Mouse (Mus musculus) midbrain, embryonic 13.5 days (tissue): ENCODE results near the gene Dio1. TPM values are rescaled to one million over a fixed set of nuclear protein-coding genes. Genes with fewer than 3 reads are reported as not detected.
A peak's percentile ranks its signal among the peaks of the same experiment; 100 is the strongest.

Experiments used
- ATAC-seq: fragments of 200-750 bp; cut with Nextera tagmentation; 2 replicates; pipeline ENCODE4 v1.8.0; 2017; ENCODE audit warnings: mild to moderate bottlenecking, moderate TSS enrichment, moderate library complexity
- H3K27ac ChIP-seq: fragments of 300-500 bp; sonication (generic); 2 replicates; pipeline ENCODE4 v1.5.1; 2015; ENCODE audit warnings: inconsistent platforms, mild to moderate bottlenecking, moderate library complexity
- H3K27me3 ChIP-seq: fragments of 300-500 bp; sonication (generic); 2 replicates; pipeline ENCODE4 v1.6.1; 2015; ENCODE audit warnings: mild to moderate bottlenecking, inconsistent platforms
- H3K36me3 ChIP-seq: fragments of 300-500 bp; sonication (generic); 2 replicates; pipeline ENCODE4 v1.6.1; 2015; ENCODE audit warnings: mild to moderate bottlenecking, inconsistent platforms
- H3K4me1 ChIP-seq: fragments of 300-500 bp; sonication (generic); replicated peaks from 2 replicates; pipeline ENCODE4 v1.6.1; 2015; ENCODE audit warnings: inconsistent platforms
- H3K4me2 ChIP-seq: fragments of 300-500 bp; sonication (generic); replicated peaks from 2 replicates; pipeline ENCODE4 v1.6.1; 2015; ENCODE audit warnings: moderate library complexity, mild to moderate bottlenecking, inconsistent platforms
- H3K4me3 ChIP-seq: fragments of 300-500 bp; sonication (generic); replicated peaks from 2 replicates; pipeline ENCODE4 v1.5.1; 2015; ENCODE audit warnings: mild to moderate bottlenecking, inconsistent platforms
- H3K9ac ChIP-seq: fragments of 300-500 bp; sonication (generic); replicated peaks from 2 replicates; pipeline ENCODE4 v1.6.1; 2015; ENCODE audit warnings: mild to moderate bottlenecking, inconsistent platforms
- H3K9me3 ChIP-seq: fragments of 300-500 bp; sonication (generic); 2 replicates; pipeline ENCODE4 v1.6.1; 2016; ENCODE audit warnings: mild to moderate bottlenecking, inconsistent platforms
- WGBS: fragments of 180-500 bp; shearing (Covaris S2); methylation state at CpG from one replicate; pipeline ENCODE4 v1.1.7; 2015; 5-methylcytosine and 5-hydroxymethylcytosine counted together
- polyA plus RNA-seq: library from polyadenylated mRNA; unstranded; fragments of >200 nt; fragmentation: Nextera tagmentation; extraction: Ambion mirVana; gene quantifications from 2 replicates; pipeline ENCODE4 v1.2.1, GENCODE M21; 2015

The Dio1 gene
- polyA plus RNA-seq, 1 experiment from 2014 or later: 0.13 TPM

- 85% methylated on average over 4 of the region's 4 CpGs for WGBS
- no peak overlapping the region for H3K27ac ChIP-seq
- H3K4me1 ChIP-seq: no peaks in the 10 kb centered on the region
Observed at GRCm38 (mm10) chr4:107260001-107260400, 47.0 kb downstream of the Dio1 start.

DNA sequence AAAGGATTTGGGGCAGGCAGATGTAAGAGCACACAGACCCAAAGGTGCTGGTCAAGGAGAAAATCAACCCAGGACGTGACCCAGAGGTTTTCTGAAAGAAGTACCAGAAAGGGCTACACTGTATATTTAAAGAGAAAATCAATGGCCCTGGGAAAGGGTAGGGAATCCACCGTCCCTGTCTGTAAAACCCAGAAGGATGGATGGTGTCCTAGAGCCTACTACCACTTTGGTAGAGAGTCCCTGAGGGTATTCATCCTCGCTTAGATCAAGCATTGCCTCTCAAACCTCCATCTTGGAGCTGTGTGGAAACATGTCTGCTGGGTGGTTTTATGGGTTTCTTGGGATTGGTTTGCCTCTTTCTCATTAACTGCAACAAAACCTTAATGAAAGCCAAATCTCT lies 52.6 kb downstream of the Dio1 start:
- 23% methylated on average over 3 of the region's 3 CpGs for WGBS

More at GRCm38 (mm10) chr4:107260001-107260400, 47.0 kb downstream of the Dio1 start:
- 0 out of 2 replicates have a peak, but pooled peaks cover 5% of the 10 kb centered on the region for H3K9me3 ChIP-seq
- H3K4me2 ChIP-seq: no peak overlapping the region
- no peak for ATAC-seq
- H3K36me3 ChIP-seq: peaks cover 4% of the 10 kb centered on the region
- H3K27me3 ChIP-seq: no peaks in the 10 kb centered on the region
- H3K9ac ChIP-seq: no peak overlapping the region
- H3K4me3 ChIP-seq: no peak overlapping the region

DNA sequence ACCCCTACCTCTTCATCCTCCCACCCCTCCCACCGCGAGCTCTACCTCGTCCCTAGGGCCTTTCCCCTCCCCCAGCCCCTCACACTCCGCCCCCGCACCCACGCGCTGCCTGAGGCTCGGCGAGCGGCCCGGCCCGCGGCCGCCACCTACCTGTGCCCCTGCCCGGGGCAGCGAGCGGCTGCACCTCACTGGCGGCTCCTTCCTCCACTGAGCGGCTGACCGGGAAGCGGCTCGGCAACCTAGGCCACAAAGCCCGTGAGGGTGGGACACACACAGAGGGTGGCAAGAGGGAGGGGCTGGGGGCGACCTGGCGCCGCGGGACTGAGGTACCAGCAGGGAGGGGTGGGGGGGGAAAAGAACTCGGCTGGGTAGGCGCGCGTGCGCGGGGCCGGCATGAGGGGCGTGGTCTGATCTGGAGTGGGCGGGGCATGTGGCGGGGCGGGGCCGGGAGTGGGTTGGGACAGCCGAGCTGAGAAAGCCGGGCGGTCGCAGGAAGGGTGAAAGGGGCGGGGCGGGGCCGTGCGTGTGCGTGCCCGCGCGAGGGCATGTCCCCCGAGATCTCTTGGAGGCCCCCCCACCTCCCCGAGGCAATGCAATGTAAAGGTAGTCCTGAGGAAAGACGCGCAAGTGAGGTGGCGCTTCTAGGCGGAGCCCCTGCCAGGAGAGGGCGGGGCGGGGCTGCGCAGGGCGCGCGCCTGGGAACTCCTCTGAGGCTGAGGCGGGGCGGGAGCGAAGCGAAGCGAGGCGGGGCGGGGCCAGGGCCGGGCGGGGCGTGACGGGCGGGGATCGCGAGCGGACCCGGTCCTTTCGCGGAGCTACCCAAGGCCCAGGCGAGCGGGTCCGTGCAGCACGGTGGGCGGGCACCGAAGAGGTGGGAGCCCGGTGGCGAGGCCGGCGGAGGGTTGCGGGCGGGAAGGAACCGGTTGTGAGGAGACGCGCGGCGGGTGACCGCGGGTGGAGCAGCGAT lies 53.6 kb downstream of the Dio1 start, which contains the start of the genes Lrrc42 and Hspb11:
Gene Lrrc42, minus strand, starts transcription at position 408 of the 967 bp plus-strand sequence.
Gene Hspb11, plus strand, starts transcription at position 469 of the 967 bp plus-strand sequence.
- H3K27me3 ChIP-seq: no peaks in the 10 kb centered on the region
- peak within 1 kb of the TSS; percentile 85 for H3K27ac ChIP-seq
- peak within 1 kb of the TSS; percentile 84 for H3K9ac ChIP-seq
- H3K36me3 ChIP-seq: no peaks in the 10 kb centered on the region
- peak within 1 kb of the TSS; percentile 67 for H3K4me2 ChIP-seq
- H3K4me1 ChIP-seq: peaks cover 32% of the 10 kb centered on the region
- under 1% methylated on average over 98 of the region's 101 CpGs for WGBS
- H3K9me3 ChIP-seq: no peaks in the 10 kb centered on the region
- H3K4me3 ChIP-seq: peak within 1 kb of the TSS; percentile 75
- peak; percentile 96 for ATAC-seq

More for the DNA sequence above, 52.6 kb downstream of the Dio1 start:
- Histone ChIP-seq H3K4me2 (peak overlapping the region; percentile 67), H3K9ac (peak overlapping the region; percentile 84), H3K9me3 (no peaks in the 10 kb centered on the region), H3K4me3 (peak overlapping the region; percentile 75), H3K36me3 (no peaks in the 10 kb centered on the region), H3K27me3 (no peaks in the 10 kb centered on the region), H3K27ac (peak overlapping the region; percentile 85), H3K4me1 (peaks cover 24% of the 10 kb centered on the region)
- ATAC-seq: no peak

DNA sequence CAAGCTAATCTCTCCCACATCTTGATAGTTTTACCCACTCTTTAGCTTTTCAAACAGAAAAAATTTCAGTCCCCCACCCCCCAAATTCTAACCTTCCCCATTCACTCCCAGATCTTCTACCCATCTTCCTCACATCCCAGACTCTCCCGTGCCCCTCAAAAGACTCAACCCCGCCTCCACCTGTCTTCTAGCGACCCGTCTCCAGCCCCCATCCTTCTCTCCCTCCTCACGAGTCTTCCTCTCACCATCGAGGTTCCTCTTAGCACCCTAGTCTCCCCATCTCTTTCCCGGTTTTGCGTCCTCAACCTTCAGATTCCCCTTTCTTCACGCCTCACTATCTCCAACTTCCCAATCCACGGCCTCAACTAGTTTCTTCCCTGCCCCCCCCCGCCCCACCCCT lies 54.4 kb downstream of the Dio1 start:
- Histone ChIP-seq H3K4me2 (peak overlapping the region; percentile 67), H3K4me3 (peak overlapping the region; percentile 75), H3K27ac (no peak overlapping the region), H3K27me3 (no peaks in the 10 kb centered on the region), H3K36me3 (no peaks in the 10 kb centered on the region), H3K9me3 (no peaks in the 10 kb centered on the region), H3K4me1 (peaks cover 32% of the 10 kb centered on the region), H3K9ac (peak overlapping the region; percentile 84)
- ATAC-seq: no peak
- 1% methylated on average over 11 of the region's 11 CpGs for WGBS

GRCm38 (mm10) chr4:107250494-107250893 lies 56.5 kb downstream of the Dio1 start:
- no peak overlapping the region for H3K9ac ChIP-seq
- H3K4me2 ChIP-seq: no peak overlapping the region
- WGBS: 31% methylated on average over 4 of the region's 4 CpGs
- ATAC-seq: no peak
- H3K36me3 ChIP-seq: peaks cover 8% of the 10 kb centered on the region; the same call in 1 of the 2 replicates
- H3K4me1 ChIP-seq: peaks cover 32% of the 10 kb centered on the region
- H3K27me3 ChIP-seq: no peaks in the 10 kb centered on the region
- no peaks in the 10 kb centered on the region for H3K9me3 ChIP-seq
- no peak overlapping the region for H3K27ac ChIP-seq
- H3K4me3 ChIP-seq: no peak overlapping the region

DNA sequence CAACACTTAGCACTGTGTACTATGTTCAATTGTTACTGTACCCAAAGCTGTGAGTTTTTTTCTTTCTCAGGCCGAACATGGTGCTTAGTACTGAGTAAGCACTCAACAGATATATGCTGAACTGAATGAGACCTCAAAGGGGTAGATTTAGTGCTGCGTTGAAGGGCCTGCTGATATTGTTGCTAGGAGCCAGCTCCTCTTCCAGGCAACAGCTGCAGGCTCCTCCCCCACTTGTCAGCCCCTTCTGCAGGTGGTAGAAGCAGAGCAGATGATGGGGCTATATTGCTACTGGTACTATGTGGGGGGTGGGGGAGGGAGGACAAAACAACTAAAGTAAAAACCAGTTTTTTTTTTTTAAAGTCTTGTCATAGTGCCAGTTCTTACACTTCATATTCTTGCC lies 57.5 kb downstream of the Dio1 start:
- 45% methylated on average over 2 of the region's 2 CpGs for WGBS
- peaks cover 35% of the 10 kb centered on the region for H3K4me1 ChIP-seq
- H3K27ac ChIP-seq: peak overlapping the region; percentile 36; the same call in 1 of the 2 replicates

DNA sequence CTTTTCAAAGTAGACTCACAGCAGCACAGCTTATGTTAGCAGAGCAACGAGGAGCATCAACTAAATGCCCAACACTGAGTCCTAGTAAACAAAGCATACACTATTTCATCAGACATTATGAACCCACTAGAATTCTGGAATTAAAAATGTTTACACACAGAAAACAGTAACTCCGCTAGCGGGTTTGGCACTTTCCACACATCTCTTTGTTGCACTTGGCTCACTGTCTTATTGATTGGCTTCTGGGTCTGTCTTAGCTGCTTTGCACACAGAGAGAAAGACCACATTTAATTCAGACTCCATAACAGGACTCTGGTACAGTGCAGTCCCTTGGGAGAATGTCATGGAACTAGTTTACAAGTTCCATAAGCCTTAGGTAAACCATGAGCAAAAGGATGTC lies 58.9 kb downstream of the Dio1 start:
- Histone ChIP-seq H3K27ac (no peak overlapping the region), H3K4me3 (no peak overlapping the region), H3K4me1 (peaks cover 40% of the 10 kb centered on the region), H3K27me3 (no peaks in the 10 kb centered on the region), H3K9me3 (no peaks in the 10 kb centered on the region), H3K9ac (no peak overlapping the region), H3K36me3 (peaks cover 9% of the 10 kb centered on the region), H3K4me2 (no peak overlapping the region)
- WGBS: 94% methylated on average over 3 of the region's 3 CpGs
- ATAC-seq: no peak

More for the DNA sequence above, 57.5 kb downstream of the Dio1 start:
- ATAC-seq: no peak
- no peak overlapping the region for H3K4me3 ChIP-seq
- no peak overlapping the region for H3K9ac ChIP-seq
- H3K36me3 ChIP-seq: peaks cover 8% of the 10 kb centered on the region; the same call in 1 of the 2 replicates
- H3K9me3 ChIP-seq: no peaks in the 10 kb centered on the region
- H3K4me2 ChIP-seq: peak overlapping the region; percentile 5; the same call in 1 of the 2 replicates
- no peaks in the 10 kb centered on the region for H3K27me3 ChIP-seq

- Histone ChIP-seq H3K9me3 (no peaks in the 10 kb centered on the region), H3K36me3 (peaks cover 15% of the 10 kb centered on the region), H3K9ac (no peak overlapping the region), H3K4me1 (peaks cover 34% of the 10 kb centered on the region), H3K27ac (no peak overlapping the region), H3K4me2 (no peak overlapping the region), H3K4me3 (no peak overlapping the region), H3K27me3 (no peaks in the 10 kb centered on the region)
- ATAC-seq: no peak
- WGBS: 86% methylated on average over 9 of the region's 9 CpGs
Observed at GRCm38 (mm10) chr4:107247110-107247509, 59.9 kb downstream of the Dio1 start.

DNA sequence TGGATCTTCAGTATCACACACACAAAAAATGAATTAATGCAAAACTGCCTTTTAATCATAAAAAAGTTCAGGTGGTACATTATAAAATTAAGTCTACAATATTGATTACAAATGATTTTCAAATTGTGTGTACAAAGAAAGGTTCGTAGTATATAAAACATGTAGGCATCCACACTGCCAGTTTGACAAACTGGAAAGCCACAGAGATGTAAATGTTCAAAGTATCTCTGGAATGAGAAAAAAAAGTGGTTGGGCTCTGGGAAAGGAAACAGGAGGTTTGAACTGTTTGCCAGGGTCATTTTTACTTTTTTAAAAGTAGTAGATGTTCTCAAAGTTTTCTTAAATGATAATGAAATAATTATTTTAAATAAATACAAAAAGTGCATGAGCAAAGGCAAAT lies 60.9 kb downstream of the Dio1 start:
- Histone ChIP-seq H3K4me2 (no peak overlapping the region), H3K36me3 (peaks cover 23% of the 10 kb centered on the region), H3K27me3 (no peaks in the 10 kb centered on the region), H3K27ac (no peak overlapping the region), H3K9me3 (no peaks in the 10 kb centered on the region), H3K9ac (no peak overlapping the region), H3K4me1 (peaks cover 28% of the 10 kb centered on the region), H3K4me3 (no peak overlapping the region)
- ATAC-seq: no peak
- 92% methylated on average over 1 of the region's 1 CpGs for WGBS

- H3K9ac ChIP-seq: no peak overlapping the region
- peaks cover 26% of the 10 kb centered on the region for H3K4me1 ChIP-seq
- peaks cover 30% of the 10 kb centered on the region for H3K36me3 ChIP-seq
- no peak for ATAC-seq
- H3K27ac ChIP-seq: no peak overlapping the region
- H3K4me3 ChIP-seq: no peak overlapping the region
- H3K27me3 ChIP-seq: no peaks in the 10 kb centered on the region
- H3K9me3 ChIP-seq: no peaks in the 10 kb centered on the region
- no peak overlapping the region for H3K4me2 ChIP-seq
- 47% methylated on average over 2 of the region's 2 CpGs for WGBS
Observed at GRCm38 (mm10) chr4:107245368-107245767, 61.6 kb downstream of the Dio1 start.

DNA sequence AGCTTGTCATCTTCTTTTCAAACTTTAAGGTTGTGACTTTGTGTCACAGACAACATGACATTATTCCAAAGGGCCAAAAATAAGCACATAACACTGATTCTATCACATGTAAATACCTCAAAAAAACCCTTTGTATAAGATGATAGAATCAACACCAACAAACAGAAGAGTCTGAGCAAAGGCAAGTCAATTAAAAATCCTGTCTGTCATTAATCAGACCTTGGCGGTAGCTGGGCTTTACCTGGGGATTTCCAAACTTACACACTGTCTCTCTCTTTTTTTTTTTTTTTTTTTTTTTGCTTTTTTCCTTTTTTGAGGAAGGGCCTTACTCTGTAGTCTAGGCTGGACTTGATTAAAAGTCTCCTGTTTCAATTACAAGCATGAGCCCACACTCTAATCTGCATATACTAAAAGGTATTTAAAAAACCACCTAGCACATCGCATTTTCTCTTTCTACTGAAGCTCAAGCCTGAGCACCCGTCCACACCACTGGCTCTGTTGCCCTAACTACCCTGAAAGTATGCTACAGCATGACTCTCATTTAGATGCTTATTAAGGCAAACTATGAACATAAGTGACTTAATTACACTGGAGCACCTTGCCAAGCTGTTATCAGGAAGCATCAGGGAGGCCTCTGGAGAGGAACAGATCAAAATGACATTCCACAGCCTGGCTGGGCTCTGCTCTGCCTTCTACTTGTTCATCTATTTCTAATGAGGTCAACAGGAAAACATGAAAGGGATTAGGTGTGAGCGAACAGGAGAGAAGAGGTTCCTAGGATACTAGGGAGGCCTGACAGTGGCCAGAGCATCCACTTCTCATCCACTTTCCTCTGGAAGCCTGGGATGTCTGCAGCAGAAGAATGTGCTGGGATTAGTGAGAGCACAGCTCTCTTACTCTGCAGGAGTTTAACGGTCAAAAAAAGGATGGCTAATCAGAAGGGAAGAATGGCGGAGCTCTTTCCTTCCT lies 63.3 kb downstream of the Dio1 start:
- no peaks in the 10 kb centered on the region for H3K9me3 ChIP-seq
- ATAC-seq: no peak
- 61% methylated on average over 6 of the region's 6 CpGs for WGBS
- H3K4me1 ChIP-seq: peaks cover 14% of the 10 kb centered on the region
- H3K9ac ChIP-seq: no peak overlapping the region
- no peaks in the 10 kb centered on the region for H3K27me3 ChIP-seq
- H3K36me3 ChIP-seq: peaks cover 46% of the 10 kb centered on the region
- H3K4me2 ChIP-seq: no peak overlapping the region
- H3K4me3 ChIP-seq: no peak overlapping the region
- H3K27ac ChIP-seq: peak overlapping the region; percentile 30; the same call in 1 of the 2 replicates
